Mouse (Mus musculus) T-helper 17 cell (primary cell): Measurements from ENCODE around the gene Camkmt.

ENCODE experiments used
- in situ Hi-C, 2 experiments: fragments of 300-600 bp; cut with MboI, MseI; formaldehyde crosslinking; loops; 1 replicate in 1 of 2; 2 replicates in 1 of 2; pipeline ENCODE4 v1.15.1; 2025; ENCODE audit warnings: high pct_unique_total_duplicates in 2 of 2

Camkmt gene

DNA sequence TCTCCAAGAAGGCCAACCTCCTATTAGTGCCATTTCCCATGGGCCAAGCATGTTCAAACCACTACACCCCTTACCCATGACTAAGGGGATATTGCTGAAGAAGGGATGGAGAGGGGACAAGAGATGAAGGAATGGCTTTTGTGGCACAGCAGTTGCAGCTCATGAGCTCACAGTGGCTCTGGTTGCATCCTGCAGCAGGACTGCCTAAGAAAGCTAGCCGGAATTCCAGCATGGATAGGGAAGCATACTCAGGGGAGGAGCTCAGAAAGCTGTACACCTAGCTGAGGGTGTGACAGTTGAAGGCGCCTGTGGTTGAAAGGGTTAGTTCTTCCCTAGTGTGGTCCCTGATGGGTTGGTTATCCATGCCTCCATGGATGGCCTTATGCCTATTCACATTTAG, 78.4 kb downstream of the Camkmt start:
- in situ Hi-C loops: no loop called here

DNA sequence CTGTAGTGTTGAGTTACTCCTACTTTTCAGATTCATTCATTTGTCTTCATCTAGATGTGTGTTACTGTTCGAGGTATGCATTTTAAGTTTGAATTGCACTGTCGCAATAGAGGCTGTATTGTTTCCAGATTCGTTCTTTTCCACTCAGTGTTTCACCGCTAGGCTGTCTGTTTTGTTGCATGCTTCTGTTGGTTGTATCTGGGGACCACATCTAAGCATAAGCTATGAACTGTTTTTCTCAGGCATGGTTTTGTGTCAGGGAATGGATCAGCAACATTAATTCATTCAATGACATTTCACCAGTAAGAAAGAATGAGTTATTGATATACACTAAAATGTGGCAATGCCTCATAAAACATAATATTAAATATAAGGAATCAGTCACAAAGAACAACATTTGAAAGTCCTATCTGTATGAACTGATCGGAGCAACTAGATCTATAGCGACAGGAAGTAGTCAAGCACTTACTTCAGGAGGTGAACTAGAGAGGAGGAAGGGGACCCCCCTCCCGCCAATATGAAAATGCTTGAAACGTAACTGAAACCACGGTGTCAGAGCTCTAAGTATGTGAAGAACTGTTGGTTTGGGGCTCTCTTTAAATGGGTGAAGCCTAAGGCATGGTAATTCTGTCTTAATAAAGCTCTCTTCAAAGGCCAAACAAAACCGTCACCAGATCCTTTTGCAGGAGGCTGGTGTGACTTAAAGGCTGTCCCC, 80.3 kb downstream of the Camkmt start:
- in situ Hi-C loops: no loop called here

DNA sequence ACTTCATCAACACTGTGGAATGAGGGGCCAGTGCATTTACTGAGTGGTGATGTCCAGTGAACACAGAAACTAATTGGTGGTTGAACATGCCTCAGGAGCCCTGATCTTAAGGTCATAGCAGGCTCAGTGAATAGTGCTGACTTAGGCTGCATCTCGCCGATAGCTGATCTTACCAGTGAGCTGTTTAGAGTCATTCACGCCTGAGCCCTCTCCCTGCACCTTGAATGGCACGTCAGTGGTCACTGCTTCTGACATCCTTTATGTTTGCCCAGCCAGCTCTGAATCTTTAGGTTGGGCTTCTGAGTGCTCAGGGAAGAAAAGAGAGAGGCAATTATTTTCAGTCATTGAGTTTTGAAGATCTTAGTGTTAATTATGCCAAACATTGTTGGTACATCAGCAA, 81.6 kb downstream of the Camkmt start:
- in situ Hi-C loops: no loop called here

DNA sequence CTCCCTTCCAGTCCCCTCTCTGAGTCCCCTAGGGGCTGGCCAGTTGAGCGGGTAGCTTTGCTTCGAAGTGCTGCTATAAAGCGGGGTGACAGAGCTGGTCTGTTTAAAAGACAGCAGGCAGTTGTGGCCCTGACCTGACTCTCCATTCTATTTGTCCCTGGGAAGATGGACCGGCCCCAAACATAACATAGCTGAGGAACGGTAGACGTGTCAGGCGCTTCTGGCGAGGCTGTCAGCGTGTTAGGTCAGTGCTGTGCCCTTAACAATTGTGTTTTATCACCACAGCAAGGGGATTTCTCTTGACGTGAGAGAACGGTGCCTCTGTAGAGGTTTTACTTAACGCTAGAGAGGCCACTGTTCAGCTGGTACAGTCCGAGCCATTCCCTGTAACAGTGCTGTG, 86.9 kb downstream of the Camkmt start:
- in situ Hi-C loops: no loop called here

DNA sequence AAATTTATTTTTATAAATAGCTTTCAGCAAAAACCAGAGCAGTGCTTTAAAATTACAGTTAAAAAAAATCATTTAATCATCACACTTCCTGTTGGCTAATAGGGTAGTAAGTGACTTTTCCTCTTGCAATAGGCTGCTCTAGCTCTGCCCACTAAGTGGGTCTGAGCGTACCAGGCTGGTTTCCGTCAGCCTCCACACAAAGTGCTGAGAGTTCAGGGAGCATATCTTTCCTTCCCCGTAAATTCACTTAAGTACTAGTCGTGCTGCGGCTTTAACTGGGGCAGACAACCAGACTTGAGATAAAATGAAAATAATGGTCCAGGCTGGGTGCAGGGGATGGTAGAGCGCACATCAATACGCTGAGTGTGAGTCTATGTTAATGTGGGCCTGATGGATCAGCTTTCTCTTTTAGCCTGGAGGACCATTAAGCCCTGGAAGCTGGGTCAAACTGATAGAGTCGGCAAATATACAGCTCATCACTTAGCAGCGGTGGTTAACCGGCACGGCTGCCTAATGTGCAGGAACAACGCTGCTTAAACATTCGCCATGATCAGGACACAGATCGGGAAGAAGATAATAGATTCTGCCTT, 90.2 kb downstream of the Camkmt start:
- in situ Hi-C loops: no loop called here

GRCm38 (mm10) chr17:85189227-85190127, 99.1 kb downstream of the Camkmt start:
- in situ Hi-C loops: loop anchor here (5.0 to 10.0 kb wide), 2 partner anchors 443 to 445 kb away; no protein-coding TSS in a partner anchor

DNA sequence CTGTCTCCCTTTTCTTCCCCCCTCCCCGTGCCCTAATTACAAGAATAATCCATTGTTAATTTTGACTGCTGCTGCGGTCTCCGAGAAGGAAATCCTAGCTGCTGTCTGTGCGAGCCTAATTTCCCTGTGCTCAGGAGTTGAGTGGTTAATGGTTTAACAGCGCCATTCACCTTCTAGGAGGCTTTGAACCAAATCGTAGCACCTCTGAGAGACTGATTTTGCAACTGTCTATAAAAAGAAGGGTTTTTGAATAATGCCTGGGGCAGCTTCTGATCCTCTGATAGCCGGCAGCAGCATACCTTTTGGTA, 99.7 kb downstream of the Camkmt start:
- in situ Hi-C loops: loop anchor here (5.0 to 10.0 kb wide), 2 partner anchors 442 to 445 kb away; no protein-coding TSS in a partner anchor

DNA sequence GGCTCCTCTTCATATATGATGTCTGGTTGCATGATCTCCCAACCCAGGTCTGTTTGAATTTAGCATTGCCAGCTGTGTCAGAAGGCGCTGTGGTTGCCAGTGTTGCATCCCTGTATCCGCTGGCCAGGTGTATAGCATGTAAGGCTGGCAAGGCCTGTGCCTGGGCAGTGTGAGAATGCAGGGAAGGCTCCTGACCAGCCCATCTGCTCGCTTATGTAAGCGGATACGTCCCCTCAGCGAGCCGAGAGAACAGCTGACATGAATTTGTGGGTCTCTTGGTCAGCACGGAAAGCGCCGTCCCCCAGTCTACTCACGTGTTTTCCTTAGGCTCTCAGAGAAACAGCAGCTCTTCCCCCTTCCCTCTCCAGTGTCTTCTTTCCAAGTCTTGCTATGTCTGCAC, 102.9 kb downstream of the Camkmt start:
- in situ Hi-C loops: loop anchor here (5.0 to 10.0 kb wide), 2 partner anchors 439 to 442 kb away; no protein-coding TSS in a partner anchor

DNA sequence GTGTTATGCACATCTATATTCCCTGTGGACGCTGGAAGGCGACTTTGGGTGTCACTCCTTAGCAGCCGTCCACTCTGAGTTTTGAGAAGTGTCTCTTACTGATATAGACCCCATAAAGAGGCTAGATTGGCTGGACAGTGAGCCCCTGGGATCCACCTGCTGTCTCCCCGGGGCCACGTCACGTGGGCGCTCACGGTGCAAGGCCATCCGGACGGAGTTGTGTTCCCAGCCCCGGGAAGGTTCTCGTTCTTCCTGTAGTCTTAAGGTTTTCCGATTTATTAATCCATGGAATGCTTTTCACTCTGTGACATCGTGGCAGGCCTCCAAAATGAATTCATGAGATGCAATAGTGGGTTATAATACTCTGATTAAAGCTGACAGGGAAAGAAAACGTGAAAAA, 108.4 kb downstream of the Camkmt start:
- in situ Hi-C loops: loop anchor here in 1 of 2 experiments (5.0 to 10.0 kb wide), 3 partner anchors 64 to 436 kb away; no protein-coding TSS in a partner anchor

- in situ Hi-C loops: loop anchor here in 1 of 2 experiments (5.0 to 10.0 kb wide), 3 partner anchors 63 to 435 kb away; no protein-coding TSS in a partner anchor
Observed at GRCm38 (mm10) chr17:85199321-85199720, 109.0 kb downstream of the Camkmt start.

DNA sequence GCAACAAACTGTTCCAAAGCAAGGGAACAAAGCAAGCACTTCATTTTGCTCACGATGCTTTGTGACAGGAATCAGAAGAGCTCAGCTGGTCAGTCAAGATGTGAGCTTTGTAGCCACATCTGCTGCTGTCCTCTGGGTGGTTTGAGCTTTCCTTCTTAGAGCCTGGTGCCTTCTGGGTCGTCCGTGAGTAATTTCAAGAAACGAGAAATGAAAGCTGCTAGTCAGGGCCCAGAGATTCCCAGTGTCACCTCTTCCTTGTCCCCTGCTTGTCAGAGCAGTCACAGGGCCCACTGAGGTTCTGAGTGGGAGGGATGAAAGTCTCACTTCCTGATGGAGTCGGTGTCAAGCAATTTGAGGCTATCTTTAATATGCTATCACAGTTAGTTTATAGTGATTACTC, 127.7 kb downstream of the Camkmt start:
- in situ Hi-C loops: no loop called here

DNA sequence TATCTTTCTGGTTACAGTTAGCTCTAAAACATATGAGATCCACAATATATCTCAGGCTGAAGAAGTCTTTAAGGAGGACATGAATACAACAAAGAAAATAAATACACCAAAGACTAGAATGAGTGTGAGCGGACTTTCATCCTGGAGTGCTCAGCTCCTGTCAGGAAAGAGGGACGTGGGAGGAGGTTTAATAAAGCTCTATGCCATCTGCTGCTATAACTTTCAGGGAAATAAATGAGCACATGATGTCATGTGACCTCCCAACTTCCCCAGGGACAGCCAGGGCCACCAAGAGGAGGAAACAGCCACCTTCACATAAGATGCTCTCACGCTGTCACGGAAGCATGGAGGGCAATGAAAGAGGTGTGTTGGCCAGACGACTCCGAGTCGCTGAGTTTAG, 151.8 kb downstream of the Camkmt start:
- in situ Hi-C loops: loop anchor here in 1 of 2 experiments (10.0 kb wide), 1 partner anchor 653 kb away; no protein-coding TSS in a partner anchor

GRCm38 (mm10) chr17:85248962-85249361, 158.6 kb downstream of the Camkmt start:
- in situ Hi-C loops: loop anchor here in 1 of 2 experiments (10.0 kb wide), 1 partner anchor 646 kb away; no protein-coding TSS in a partner anchor

GRCm38 (mm10) chr17:85249744-85250143, 159.4 kb downstream of the Camkmt start:
- in situ Hi-C loops: loop anchor here in 1 of 2 experiments (10.0 kb wide), 1 partner anchor 645 kb away; no protein-coding TSS in a partner anchor

GRCm38 (mm10) chr17:85256930-85257329, 166.6 kb downstream of the Camkmt start:
- in situ Hi-C loops: no loop called here

DNA sequence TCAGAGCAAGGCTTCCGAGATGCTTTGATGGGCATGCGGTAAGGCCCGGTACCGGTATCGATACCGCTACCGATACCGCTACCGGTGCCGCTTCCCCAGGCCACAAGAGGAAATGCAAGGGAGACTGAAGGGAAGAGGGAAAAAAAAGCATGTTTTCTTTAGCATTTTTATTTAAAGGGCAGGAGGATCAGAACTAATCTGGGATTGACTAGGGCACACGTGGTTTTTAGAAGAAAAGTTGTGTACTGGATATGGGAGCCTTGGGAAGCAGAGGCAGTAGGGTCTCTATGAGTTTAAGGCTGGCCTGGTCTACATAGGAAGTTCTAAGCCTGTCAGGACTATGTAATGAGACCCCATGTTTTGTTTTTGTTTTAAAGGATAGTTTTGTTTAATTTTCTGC, 167.0 kb downstream of the Camkmt start:
- in situ Hi-C loops: no loop called here

DNA sequence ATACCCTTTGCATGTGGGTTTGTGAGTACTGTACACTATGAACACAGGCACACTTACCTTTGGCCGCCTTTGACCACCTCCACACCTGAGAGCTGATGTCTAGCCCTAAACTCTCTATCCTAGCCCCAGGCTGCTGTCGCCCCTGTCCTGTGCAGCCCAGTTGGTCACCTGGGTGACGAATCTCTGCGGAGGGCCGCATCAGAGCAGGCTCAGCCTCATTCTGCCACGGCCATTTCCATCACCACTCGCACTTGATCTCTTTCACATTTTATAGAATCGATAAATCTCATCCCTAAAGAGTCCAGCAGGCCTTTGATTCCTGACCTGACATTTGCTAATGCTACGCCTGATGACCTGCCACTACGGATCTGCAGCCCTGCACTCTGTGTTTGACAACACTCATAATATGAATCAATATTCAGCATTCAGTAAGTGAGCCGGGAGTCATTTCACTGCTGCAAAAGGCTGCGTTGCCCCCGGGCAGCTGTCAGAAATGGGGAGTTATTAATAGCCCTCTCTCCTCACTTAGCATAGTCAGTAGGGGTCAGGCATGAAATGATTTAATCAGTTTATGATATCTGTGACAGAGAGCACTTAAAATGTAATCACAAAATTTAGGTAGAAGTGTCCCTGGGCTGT, 168.5 kb downstream of the Camkmt start:
- in situ Hi-C loops: no loop called here

GRCm38 (mm10) chr17:85266831-85267422, 176.6 kb downstream of the Camkmt start:
- in situ Hi-C loops: no loop called here

GRCm38 (mm10) chr17:85271466-85272175, 181.3 kb downstream of the Camkmt start:
- in situ Hi-C loops: no loop called here

DNA sequence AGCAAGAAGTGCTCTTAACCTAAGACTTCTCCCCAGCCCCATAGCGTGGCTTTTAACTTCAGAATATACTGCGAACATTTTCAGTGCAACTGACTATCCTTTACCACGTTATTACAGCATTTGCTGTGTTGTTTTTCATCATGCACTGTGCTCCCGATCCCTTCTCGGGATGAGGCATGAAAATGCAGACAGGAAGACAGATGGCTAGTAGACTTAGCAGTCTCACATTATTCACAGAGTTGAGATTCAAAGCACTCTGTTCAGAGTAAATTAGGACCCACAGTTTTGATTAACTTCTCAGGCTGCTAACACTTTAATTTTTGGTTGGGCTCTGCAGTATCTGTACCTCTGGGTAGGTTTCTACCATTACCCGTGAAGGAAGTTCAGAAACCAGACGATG, 189.4 kb downstream of the Camkmt start:
- in situ Hi-C loops: no loop called here
